Mouse (Mus musculus) forebrain, embryonic 16.5 days (tissue): ENCODE results near the gene Ptpn9. TPM values are rescaled to one million over a fixed set of nuclear protein-coding genes. Genes with fewer than 3 reads are reported as not detected.

Experiments used
- ATAC-seq: fragments of 200-750 bp; cut with Nextera tagmentation; 2 replicates; pipeline ENCODE4 v1.8.0; 2017; ENCODE audit warnings: mild to moderate bottlenecking, moderate library complexity
- H3K27ac ChIP-seq: fragments of 300-500 bp; sonication (generic); 2 replicates; pipeline ENCODE4 v1.5.1; 2014; ENCODE audit warnings: low read length, control low read depth
- H3K27me3 ChIP-seq: fragments of 300-500 bp; sonication (generic); replicated peaks from 2 replicates; pipeline ENCODE4 v1.6.1; 2014; ENCODE audit warnings: low read length; ENCODE audit not compliant: control insufficient read depth, insufficient read depth
- H3K36me3 ChIP-seq: fragments of 300-500 bp; sonication (generic); 2 replicates; pipeline ENCODE4 v1.6.1; 2014; ENCODE audit not compliant: control insufficient read depth, insufficient read depth
- H3K4me1 ChIP-seq: fragments of 300-500 bp; sonication (generic); replicated peaks from 2 replicates; pipeline ENCODE4 v1.6.1; 2014; ENCODE audit warnings: low read length; ENCODE audit not compliant: control insufficient read depth, insufficient read depth
- H3K4me2 ChIP-seq: fragments of 300-500 bp; sonication (generic); 2 replicates; pipeline ENCODE4 v1.6.1; 2014; ENCODE audit warnings: mild to moderate bottlenecking, low read length, control low read depth
- H3K4me3 ChIP-seq: fragments of 300-500 bp; sonication (generic); replicated peaks from 2 replicates; pipeline ENCODE4 v1.5.1; 2014; ENCODE audit warnings: mild to moderate bottlenecking, low read length, control low read depth
- H3K9ac ChIP-seq: fragments of 300-500 bp; sonication (generic); replicated peaks from 2 replicates; pipeline ENCODE4 v1.6.1; 2014; ENCODE audit warnings: low read depth, low read length, control low read depth
- H3K9me3 ChIP-seq: fragments of 300-500 bp; sonication (generic); 2 replicates; pipeline ENCODE4 v1.6.1; 2016; ENCODE audit warnings: low read length; ENCODE audit not compliant: control insufficient read depth
- WGBS: fragments of 180-500 bp; shearing (Covaris S2); extraction: QIAGEN DNeasy Blood & Tissue Kit; methylation state at CpG from one replicate; pipeline ENCODE4 v1.1.7; 2014; 5-methylcytosine and 5-hydroxymethylcytosine counted together
- polyA plus RNA-seq: library from polyadenylated mRNA; unstranded; fragments of >200 nt; fragmentation: Nextera tagmentation; extraction: Ambion mirVana; gene quantifications from 2 replicates; pipeline ENCODE4 v1.2.1, GENCODE M21; 2015

The Ptpn9 gene
- polyA plus RNA-seq, 1 experiment from 2014 or later = 24.7 TPM

- ATAC-seq = no peak
- no peak overlapping the region for H3K4me3 ChIP-seq
- no peak overlapping the region for H3K9ac ChIP-seq
- WGBS = 52% methylated on average over 1 of the region's 1 CpGs
- no peaks in the 10 kb centered on the region for H3K27me3 ChIP-seq
- H3K4me2 ChIP-seq = no peak overlapping the region
- no peak overlapping the region for H3K27ac ChIP-seq
- H3K4me1 ChIP-seq = peaks cover 21% of the 10 kb centered on the region
- H3K9me3 ChIP-seq = no peaks in the 10 kb centered on the region
- no peaks in the 10 kb centered on the region for H3K36me3 ChIP-seq
Observed at GRCm38 (mm10) chr9:57070262-57070661, 75.5 kb downstream of the Ptpn9 start.

DNA sequence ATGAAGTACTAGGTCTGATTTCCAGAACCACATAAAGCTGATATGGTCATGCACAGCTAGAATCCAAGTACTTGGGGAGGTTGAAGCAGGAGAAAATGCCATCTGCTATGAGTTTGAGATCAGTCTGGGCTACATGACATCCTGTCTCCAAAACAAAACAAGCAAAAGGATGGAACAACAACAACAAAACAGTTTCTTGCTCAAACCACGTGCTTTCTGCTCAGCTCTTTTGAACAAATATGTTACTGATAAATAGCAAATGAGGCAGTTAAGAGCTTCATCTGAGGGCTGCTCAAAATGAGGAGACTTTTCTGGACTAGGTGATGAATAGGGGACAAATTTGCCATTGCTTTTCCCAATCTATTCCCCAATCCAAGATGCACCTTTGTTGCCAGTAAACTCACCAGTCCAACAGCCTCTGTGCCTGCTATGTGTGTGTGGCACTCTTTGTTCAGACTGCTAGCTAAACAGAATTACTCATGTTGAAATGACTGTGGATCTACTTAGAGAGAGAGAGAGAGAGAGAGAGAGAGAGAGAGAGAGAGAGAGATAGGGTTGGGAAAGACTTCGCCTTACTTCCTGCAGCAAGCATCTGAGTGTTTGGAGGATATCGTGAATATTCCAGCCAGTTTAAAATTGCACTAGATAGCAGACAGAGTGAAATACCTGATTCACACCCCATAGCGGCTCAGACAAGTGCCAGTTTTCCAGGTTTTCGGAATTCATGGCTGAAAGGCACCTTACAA is 76.2 kb downstream of the Ptpn9 start:
- no peak for ATAC-seq
- H3K27ac ChIP-seq = no peak overlapping the region
- H3K9ac ChIP-seq = peak overlapping the region; percentile 72
- no peaks in the 10 kb centered on the region for H3K9me3 ChIP-seq
- H3K36me3 ChIP-seq = no peaks in the 10 kb centered on the region
- no peaks in the 10 kb centered on the region for H3K27me3 ChIP-seq
- 22% methylated on average over 5 of the region's 5 CpGs for WGBS
- H3K4me3 ChIP-seq = peak overlapping the region; percentile 99
- peaks cover 22% of the 10 kb centered on the region for H3K4me1 ChIP-seq
- peak overlapping the region; percentile 82 for H3K4me2 ChIP-seq

DNA sequence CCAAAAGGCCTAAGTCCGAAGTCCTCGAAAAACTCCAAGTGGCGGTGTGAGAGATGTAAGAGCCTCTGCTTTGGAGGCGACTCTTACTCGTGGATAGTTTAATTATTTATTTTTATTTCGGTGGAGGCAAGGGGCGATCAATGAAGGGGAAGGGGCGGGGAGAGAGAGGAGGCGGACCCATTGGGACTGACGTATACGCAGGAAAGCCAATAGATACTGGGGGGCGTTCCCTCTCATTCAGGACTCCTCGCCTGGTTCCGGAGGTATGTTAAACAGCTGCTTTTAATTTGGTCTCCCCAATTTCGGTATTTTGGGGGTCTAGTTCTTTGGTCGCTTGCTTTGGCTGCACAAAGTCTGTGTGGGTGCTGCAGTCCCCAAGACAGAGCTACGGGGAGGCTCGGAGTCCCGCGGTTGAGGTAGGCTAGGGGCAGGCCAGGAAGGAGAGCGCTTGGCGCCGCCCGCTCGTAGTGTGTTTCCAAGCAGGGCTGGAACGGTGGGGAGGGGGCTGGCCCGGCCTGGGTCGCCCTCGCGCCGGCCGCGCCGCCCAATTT is 77.2 kb downstream of the Ptpn9 start, which contains the start of gene Sin3a:
Sin3a (plus strand) TSS at position 240 of the 551 bp plus-strand sequence.
- Histone ChIP-seq H3K9ac (peak within 1 kb of the TSS; percentile 72), H3K27ac (peak within 1 kb of the TSS; percentile 98), H3K4me3 (peak within 1 kb of the TSS; percentile 99), H3K9me3 (no peaks in the 10 kb centered on the region), H3K4me2 (peak within 1 kb of the TSS; percentile 82), H3K4me1 (peaks cover 22% of the 10 kb centered on the region), H3K27me3 (no peaks in the 10 kb centered on the region), H3K36me3 (no peaks in the 10 kb centered on the region)
- WGBS = under 1% methylated on average over 34 of the region's 34 CpGs
- no peak for ATAC-seq

- Histone ChIP-seq H3K4me2 (peak overlapping the region; percentile 82), H3K27ac (peak overlapping the region; percentile 98), H3K4me1 (peaks cover 25% of the 10 kb centered on the region), H3K36me3 (no peaks in the 10 kb centered on the region), H3K27me3 (no peaks in the 10 kb centered on the region), H3K9me3 (no peaks in the 10 kb centered on the region), H3K9ac (peak overlapping the region; percentile 72), H3K4me3 (peak overlapping the region; percentile 99)
- under 1% methylated on average over 40 of the region's 40 CpGs for WGBS
- ATAC-seq = no peak
Observed at GRCm38 (mm10) chr9:57072526-57072988, 77.8 kb downstream of the Ptpn9 start.

DNA sequence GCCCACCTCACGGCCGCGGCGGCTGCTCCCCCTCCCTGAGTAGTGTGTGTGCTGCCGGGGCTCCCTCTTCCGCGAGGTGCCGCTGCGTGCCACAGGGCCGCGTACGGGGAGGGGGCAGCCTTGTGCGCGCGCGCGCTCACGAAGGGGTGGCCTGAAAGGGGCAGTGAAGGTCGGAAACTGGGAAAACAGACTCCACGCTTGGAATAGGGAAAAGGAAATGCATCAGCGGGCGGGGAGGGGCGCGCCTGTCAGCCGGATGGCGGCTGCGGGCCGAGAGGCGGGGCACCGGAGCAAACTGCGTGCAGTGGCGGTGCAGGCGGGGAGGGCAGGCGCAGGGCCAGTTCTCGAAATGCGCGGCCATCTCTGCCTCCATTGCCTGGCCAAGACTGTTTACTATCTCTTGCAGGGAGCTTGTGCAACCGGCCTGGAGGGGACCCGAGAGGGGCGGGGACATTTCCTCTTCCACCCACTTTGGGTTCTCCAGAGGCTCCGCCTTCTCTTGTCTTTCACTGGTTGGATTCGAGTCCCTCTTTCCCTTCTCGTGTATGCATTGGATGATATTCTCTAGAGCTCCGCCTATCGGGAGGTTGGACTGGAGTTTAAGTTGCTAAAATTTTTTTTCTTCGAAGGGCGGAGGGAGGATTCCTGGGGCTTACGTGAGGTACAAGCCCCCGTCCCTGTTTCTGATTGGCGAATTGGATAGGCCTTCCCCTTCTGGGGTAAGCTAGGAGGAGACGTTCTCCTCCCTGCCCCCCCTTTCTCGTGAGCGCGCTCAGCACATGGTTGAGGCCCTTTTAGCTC is 78.5 kb downstream of the Ptpn9 start:
- peak overlapping the region; percentile 72 for H3K9ac ChIP-seq

DNA sequence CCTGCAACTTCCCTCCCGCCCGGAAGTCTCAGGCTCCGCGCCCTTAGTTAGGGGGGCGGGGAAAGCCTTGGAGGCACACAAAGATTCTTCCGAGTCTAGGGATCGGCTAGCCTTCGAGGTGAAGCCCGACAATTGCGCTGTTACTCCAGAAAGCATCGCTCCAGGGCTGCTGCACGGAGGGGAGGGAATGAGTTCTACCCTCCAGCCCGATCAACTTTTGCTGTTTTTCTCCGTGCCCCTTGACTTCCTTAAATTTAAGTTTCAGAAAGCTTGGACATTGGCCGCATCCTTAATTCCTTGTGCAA is 79.0 kb downstream of the Ptpn9 start:
- WGBS = under 1% methylated on average over 15 of the region's 15 CpGs
- H3K27me3 ChIP-seq = no peaks in the 10 kb centered on the region
- H3K36me3 ChIP-seq = no peaks in the 10 kb centered on the region
- peak overlapping the region; percentile 56 for H3K9ac ChIP-seq
- no peak for ATAC-seq
- H3K4me2 ChIP-seq = peak overlapping the region; percentile 96
- H3K9me3 ChIP-seq = no peaks in the 10 kb centered on the region
- peak overlapping the region; percentile 99 for H3K4me3 ChIP-seq
- peaks cover 28% of the 10 kb centered on the region for H3K4me1 ChIP-seq
- peak overlapping the region; percentile 79 for H3K27ac ChIP-seq

More for the DNA sequence above, 78.5 kb downstream of the Ptpn9 start:
- Histone ChIP-seq H3K27ac (peak overlapping the region; percentile 98), H3K4me3 (peak overlapping the region; percentile 99), H3K27me3 (no peaks in the 10 kb centered on the region), H3K4me2 (peak overlapping the region; percentile 96), H3K4me1 (peaks cover 28% of the 10 kb centered on the region), H3K36me3 (no peaks in the 10 kb centered on the region), H3K9me3 (no peaks in the 10 kb centered on the region)
- 0% methylated on average over 54 of the region's 54 CpGs for WGBS
- ATAC-seq = peak; percentile 70

DNA sequence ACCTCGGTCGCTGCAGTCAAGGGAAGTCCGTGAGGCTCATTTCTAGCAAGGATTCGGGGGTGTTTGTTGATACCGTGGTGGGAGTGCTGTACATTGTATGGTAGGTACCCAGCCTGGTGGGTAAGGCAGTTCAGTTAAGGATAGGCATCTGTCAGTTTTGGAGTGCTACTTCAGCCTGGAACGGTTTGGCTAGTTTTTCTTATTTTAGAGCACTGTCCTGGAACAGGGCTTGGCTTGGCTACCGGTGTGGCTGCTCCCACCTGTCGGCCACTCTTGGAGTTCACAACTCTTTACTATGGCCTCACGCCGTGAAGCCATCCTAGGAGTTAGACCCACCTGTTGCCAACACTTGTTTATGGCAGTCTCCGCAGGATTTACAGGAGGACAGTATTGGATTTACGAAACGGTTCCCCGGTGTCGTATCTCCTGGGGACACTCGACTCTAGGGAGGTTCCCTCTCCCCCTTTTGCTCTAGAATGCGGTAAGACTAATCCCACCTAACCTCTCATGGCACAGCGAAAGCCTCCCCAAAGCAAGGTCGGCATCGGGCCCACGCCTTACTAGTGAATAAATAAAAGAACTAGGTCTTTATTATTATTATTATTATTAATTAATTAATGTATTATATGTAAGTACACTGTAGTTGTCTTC is 79.6 kb downstream of the Ptpn9 start:
- Histone ChIP-seq H3K4me1 (peaks cover 28% of the 10 kb centered on the region), H3K27me3 (no peaks in the 10 kb centered on the region), H3K9ac (peak overlapping the region; percentile 56), H3K9me3 (no peaks in the 10 kb centered on the region), H3K27ac (peak overlapping the region; percentile 79), H3K4me2 (peak overlapping the region; percentile 96), H3K4me3 (peak overlapping the region; percentile 99), H3K36me3 (no peaks in the 10 kb centered on the region)
- 3% methylated on average over 21 of the region's 21 CpGs for WGBS
- ATAC-seq = no peak

- Histone ChIP-seq H3K27ac (peak overlapping the region; percentile 79), H3K4me2 (peak overlapping the region; percentile 96), H3K4me1 (peaks cover 28% of the 10 kb centered on the region), H3K9me3 (no peaks in the 10 kb centered on the region), H3K4me3 (peak overlapping the region; percentile 99), H3K27me3 (no peaks in the 10 kb centered on the region), H3K36me3 (no peaks in the 10 kb centered on the region), H3K9ac (peak overlapping the region; percentile 56)
- 3% methylated on average over 17 of the region's 17 CpGs for WGBS
- ATAC-seq = no peak
Observed at GRCm38 (mm10) chr9:57074822-57075603, 80.3 kb downstream of the Ptpn9 start.
